Mouse (Mus musculus): ENCODE data around the gene Efemp1.

- TF ChIP-seq POLR2A (IDR thresholded peaks at IDR 0.05; ENCODE audit: low read depth, low read length) (no peak), CTCF (IDR thresholded peaks at IDR 0.05; ENCODE audit: extremely low read depth, insufficient read length, insufficient replicate concordance, low read depth, low read length) (no peak)
These were observed 86.6 kb downstream of the Efemp1 start for GRCm38 (mm10) chr11:28939651-28940050.
